Mouse (Mus musculus) G1E (cell line): ENCODE measurements around the gene Lgmn. TPM values are rescaled to one million over a fixed set of nuclear protein-coding genes. Genes with fewer than 3 reads are reported as not detected.
A peak's percentile ranks its signal among the peaks of the same experiment; 100 is the strongest.

Experiments used
- ATAC-seq: 2 replicates; pipeline ENCODE4 v1.8.0; 2016; ENCODE audit warnings: mild to moderate bottlenecking; ENCODE audit not compliant: insufficient number of reproducible peaks, poor library complexity, low FRiP score, severe bottlenecking; ENCODE audit errors: extremely low read depth
- DNase-seq: peaks from one replicate; pipeline ENCODE4 v3.0.0; 2012; ENCODE audit warnings: low spot score
- H3K27me3 ChIP-seq: 2 replicates; pipeline ENCODE4 v1.6.1; 2012; ENCODE audit warnings: mild to moderate bottlenecking, low read length, inconsistent platforms; ENCODE audit not compliant: insufficient read depth
- H3K36me3 ChIP-seq: replicated peaks from 2 replicates; pipeline ENCODE3; 2012; ENCODE audit warnings: mild to moderate bottlenecking, inconsistent platforms
- H3K4me1 ChIP-seq: 2 replicates; pipeline ENCODE4 v1.6.1; 2012; ENCODE audit warnings: low read depth, low read length, inconsistent platforms, mixed read lengths; ENCODE audit not compliant: insufficient read depth
- H3K4me3 ChIP-seq: 2 replicates; pipeline ENCODE4 v1.5.1; 2012; ENCODE audit warnings: low read depth, mild to moderate bottlenecking, inconsistent platforms, low read length, moderate library complexity, mixed read lengths
- H3K9me3 ChIP-seq: replicated peaks from 2 replicates; pipeline ENCODE4 v1.6.1; 2012; ENCODE audit warnings: inconsistent platforms
- CTCF ChIP-seq: IDR thresholded peaks from 2 replicates; pipeline ENCODE4 v1.5.1; 2012; ENCODE audit warnings: low read depth, low read length, inconsistent platforms, mixed read lengths
- GATA1 ChIP-seq: IDR thresholded peaks from 2 replicates; pipeline ENCODE4 v1.6.1; 2012; ENCODE audit warnings: borderline replicate concordance, low read length, inconsistent platforms, mixed read lengths
- GATA2 ChIP-seq: IDR thresholded peaks from 2 replicates; pipeline ENCODE4 v1.6.1; 2012; ENCODE audit warnings: low read depth, low read length, inconsistent platforms, borderline replicate concordance
- POLR2AphosphoS5 ChIP-seq: IDR thresholded peaks from 2 replicates; pipeline ENCODE4 v1.6.1; 2012; ENCODE audit warnings: low read depth, low read length, inconsistent platforms; ENCODE audit not compliant: insufficient replicate concordance
- TAL1 ChIP-seq: conservative IDR thresholded peaks from 2 replicates; pipeline ENCODE4 v1.6.1; 2012; ENCODE audit warnings: low read depth, low read length, inconsistent platforms, mixed read lengths
- polyA plus RNA-seq: library from polyadenylated mRNA; stranded (reverse); fragments of >175 nt; gene quantifications from 2 replicates; pipeline ENCODE4 v1.2.3, GENCODE M21; 2012
- total RNA-seq, 2 experiments: library from RNA; stranded (forward) in 1 of 2; stranded (reverse) in 1 of 2; fragments of 200-1000 nt in 1 of 2; fragments of >200 nt in 1 of 2; fragmentation: Nextera tagmentation in 1 of 2; gene quantifications; 2 replicates each; pipeline ENCODE4 v1.2.3; 2014 to 2017

The Lgmn gene
- total and polyA plus RNA-seq, 3 experiments: 1.7 to 22.0 (median 14.0) TPM

DNA sequence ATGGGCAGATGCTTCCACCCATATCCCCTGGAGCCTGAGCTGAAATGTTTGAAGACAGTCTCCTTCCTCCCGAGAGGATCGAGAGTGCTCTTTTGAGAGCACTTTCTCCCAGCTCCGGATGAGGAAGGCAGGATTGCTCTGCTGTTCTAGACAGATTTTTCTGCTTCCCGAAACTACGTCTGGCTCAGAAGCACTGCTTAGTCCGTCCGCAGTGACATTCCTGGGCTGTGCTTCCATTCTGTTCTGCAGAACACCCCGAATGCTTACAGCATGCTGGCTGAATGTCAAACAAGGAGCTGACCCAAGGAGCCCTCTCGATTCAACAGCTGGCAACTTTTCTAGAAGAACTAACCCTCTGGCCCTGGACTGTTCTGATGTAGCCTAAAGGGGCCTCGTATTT, 10.8 kb upstream of the Lgmn start:
- Histone ChIP-seq H3K36me3 (no peaks in the 10 kb centered on the region), H3K4me3 (no peak overlapping the region), H3K4me1 (peaks cover 29% of the 10 kb centered on the region), H3K27me3 (peaks cover 24% of the 10 kb centered on the region), H3K9me3 (no peaks in the 10 kb centered on the region)
- DNase-seq (no peak), ATAC-seq (no peak)
- TF ChIP-seq POLR2AphosphoS5 (no peak), GATA2 (no peak), GATA1 (no peak), TAL1 (no peak), CTCF (no peak)

- no peak for TF ChIP-seq GATA1
- TF ChIP-seq GATA2: no peak
- TF ChIP-seq CTCF: no peak
- no peak for TF ChIP-seq TAL1
- no peak for TF ChIP-seq POLR2AphosphoS5
- Histone ChIP-seq H3K9me3 (no peaks in the 10 kb centered on the region), H3K4me1 (peaks cover 32% of the 10 kb centered on the region), H3K4me3 (no peak overlapping the region), H3K36me3 (no peaks in the 10 kb centered on the region), H3K27me3 (peaks cover 19% of the 10 kb centered on the region)
- no peak for DNase-seq
- no peak for ATAC-seq
These were observed 5.8 kb upstream of the Lgmn start for GRCm38 (mm10) chr12:102445436-102445835.

DNA sequence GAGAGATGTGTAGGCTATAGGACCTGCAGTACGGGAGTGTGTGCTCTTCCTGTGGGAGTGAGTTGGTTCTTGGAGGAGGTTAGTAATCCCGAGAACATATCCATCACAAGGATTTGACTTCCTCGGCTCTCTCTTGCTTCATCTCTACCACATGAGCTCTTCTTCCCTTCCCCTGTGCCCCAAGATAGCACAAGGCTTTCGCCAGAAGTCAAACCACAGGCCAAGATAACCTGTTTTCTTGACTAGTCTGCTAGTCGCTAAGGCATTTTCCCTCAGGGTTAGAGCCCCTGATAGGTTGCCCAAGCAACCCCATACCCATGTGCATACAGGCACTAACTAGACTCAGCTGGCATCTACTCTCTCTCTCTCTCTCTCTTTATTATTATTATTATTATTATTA, 4.1 kb upstream of the Lgmn start:
- H3K9me3 ChIP-seq: no peaks in the 10 kb centered on the region
- ATAC-seq (no peak), DNase-seq (no peak)
- peaks cover 41% of the 10 kb centered on the region for H3K4me1 ChIP-seq
- peaks cover 11% of the 10 kb centered on the region for H3K27me3 ChIP-seq
- H3K36me3 ChIP-seq: no peaks in the 10 kb centered on the region
- no peak for TF ChIP-seq POLR2AphosphoS5
- TF ChIP-seq GATA2: no peak
- no peak for TF ChIP-seq GATA1
- TF ChIP-seq CTCF: no peak
- TF ChIP-seq TAL1: no peak
- H3K4me3 ChIP-seq: no peak overlapping the region

DNA sequence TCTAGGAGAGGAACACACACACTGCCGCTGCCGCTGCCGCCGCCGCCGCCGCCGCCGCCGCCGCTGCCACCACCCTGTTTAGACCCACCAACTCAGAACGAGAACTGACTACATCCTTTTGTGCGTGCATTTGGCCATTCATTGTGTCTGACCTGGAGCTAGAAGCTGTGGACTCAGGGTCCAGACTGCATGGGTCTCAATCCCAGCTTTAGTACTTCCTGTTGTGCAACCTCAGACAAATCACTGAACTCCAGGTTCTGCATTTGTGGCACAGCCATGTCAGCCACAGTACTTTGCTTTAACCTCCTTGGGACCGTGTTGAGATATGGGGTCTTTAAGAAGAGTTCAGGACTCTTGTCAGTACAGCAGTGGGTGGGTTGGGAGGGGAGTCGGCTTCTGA, 3.0 kb upstream of the Lgmn start:
- ATAC-seq (no peak), DNase-seq (no peak)
- Histone ChIP-seq H3K9me3 (no peaks in the 10 kb centered on the region), H3K4me1 (peaks cover 51% of the 10 kb centered on the region), H3K4me3 (no peak overlapping the region), H3K36me3 (no peaks in the 10 kb centered on the region), H3K27me3 (peaks cover 11% of the 10 kb centered on the region)
- TF ChIP-seq POLR2AphosphoS5 (no peak), GATA1 (no peak), GATA2 (no peak), CTCF (no peak), TAL1 (no peak)

DNA sequence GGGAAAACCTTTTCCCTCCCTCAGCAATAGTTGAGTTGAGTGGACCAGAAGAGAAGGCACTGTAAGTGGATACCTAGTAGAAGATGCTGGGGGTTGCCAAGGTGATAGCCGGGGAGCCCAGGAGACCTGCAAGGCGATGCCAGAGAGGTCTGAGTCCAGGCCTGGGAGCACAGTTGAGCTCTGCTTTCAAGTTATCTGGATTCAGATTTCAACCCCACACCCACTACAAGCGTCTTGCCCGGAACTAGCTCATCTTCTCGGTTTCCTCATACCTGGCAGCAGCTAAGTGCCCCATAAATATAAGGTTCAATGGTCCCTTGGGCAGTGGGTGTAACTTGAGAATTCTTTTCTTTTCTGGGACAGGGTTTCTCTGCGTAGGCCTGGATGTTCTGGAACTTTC, 1.5 kb upstream of the Lgmn start:
- DNase-seq (no peak), ATAC-seq (no peak)
- Histone ChIP-seq H3K27me3 (peaks cover 7% of the 10 kb centered on the region), H3K36me3 (no peaks in the 10 kb centered on the region), H3K4me3 (no peak overlapping the region), H3K4me1 (peaks cover 51% of the 10 kb centered on the region), H3K9me3 (no peaks in the 10 kb centered on the region)
- TF ChIP-seq POLR2AphosphoS5 (no peak), TAL1 (no peak), GATA1 (no peak), GATA2 (no peak), CTCF (no peak)

GRCm38 (mm10) chr12:102440551-102440950, 938 bp upstream of the Lgmn start:
- Histone ChIP-seq H3K36me3 (no peaks in the 10 kb centered on the region), H3K9me3 (no peaks in the 10 kb centered on the region), H3K27me3 (peaks cover 6% of the 10 kb centered on the region), H3K4me1 (peaks cover 51% of the 10 kb centered on the region), H3K4me3 (no peak overlapping the region; the same call in 1 of the 2 replicates)
- no peak for TF ChIP-seq POLR2AphosphoS5
- no peak for TF ChIP-seq GATA1
- TF ChIP-seq CTCF: no peak
- peak; percentile 37; the same call in 1 of the 2 replicates for TF ChIP-seq TAL1
- no peak for TF ChIP-seq GATA2
- peak; percentile 47 for DNase-seq
- ATAC-seq: peak; percentile 47
